Mouse (Mus musculus) liver, embryonic 18 days (tissue): ENCODE data around the gene Esp23. TPM values are rescaled to one million over a fixed set of nuclear protein-coding genes. Genes with fewer than 3 reads are reported as not detected.

Experiments used
- polyA plus RNA-seq: library from polyadenylated mRNA; depleted of rRNA; stranded (reverse); fragments of >200 nt; gene quantifications from 2 replicates; pipeline ENCODE4 v1.2.3, GENCODE M21; 2012; rRNA removed

Gene Esp23
- polyA plus RNA-seq = not detected in 2 replicates

GRCm38 (mm10) chr17:39076937-39077336 lies at the start of gene Esp23:
Gene Esp23, minus strand, starts transcription at chr17:39077037.

GRCm38 (mm10) chr17:39095034-39095433 lies 18.2 kb upstream of the Esp23 start, which contains the start of gene Esp22:
Gene Esp22, plus strand, starts transcription at chr17:39095334.

GRCm38 (mm10) chr17:39043241-39043640 lies 33.6 kb downstream of the Esp23 start, which contains the start of gene Gm21903:
Gene Gm21903, minus strand, starts transcription at chr17:39043341.

GRCm38 (mm10) chr17:39036395-39036794 lies 40.4 kb downstream of the Esp23 start, which contains the start of gene Esp24:
Gene Esp24, plus strand, starts transcription at chr17:39036695.

Other genes starting within 250 kb of the Esp23 start
- gene Esp24, start 40.3 kb downstream of the Esp23 start, polyA plus RNA-seq = not detected in 2 replicates
- gene Gm21903, start 33.7 kb downstream of the Esp23 start, polyA plus RNA-seq = not detected in 2 replicates
- not detected in 2 replicates for gene Esp22, start 18.3 kb upstream of the Esp23 start, polyA plus RNA-seq